Mouse (Mus musculus): ENCODE results near the gene Daam1.

The Daam1 gene

GRCm38 (mm10) chr12:71863846-71864543 lies 33.1 kb downstream of the Daam1 start:
- no peak for DNase-seq (ENCODE audit: low read depth, low spot score)

DNA sequence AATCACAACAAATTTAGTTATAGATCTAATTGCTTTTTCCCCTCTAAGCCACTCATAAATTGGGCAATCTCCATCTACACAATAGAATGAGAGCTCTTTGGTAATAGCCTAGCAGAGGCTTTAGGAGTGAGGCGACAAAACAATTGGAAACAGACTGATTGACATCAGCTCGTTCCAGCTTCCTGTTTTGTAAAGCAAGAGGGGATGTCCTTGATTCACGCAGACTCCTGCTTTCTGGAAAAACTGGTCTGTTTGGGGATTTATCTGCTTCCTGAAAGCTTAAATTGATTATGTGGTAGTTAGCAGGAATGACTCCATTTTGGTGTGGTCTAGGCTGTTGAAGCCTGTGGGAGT lies 33.6 kb downstream of the Daam1 start:
- no peak for DNase-seq (ENCODE audit: low read depth, low spot score)

GRCm38 (mm10) chr12:71865937-71866336 lies 35.1 kb downstream of the Daam1 start:
- no peak for DNase-seq (ENCODE audit: low read depth, low spot score)

- DNase-seq (ENCODE audit: low read depth, low spot score), result peak; percentile 19
These were observed 36.7 kb downstream of the Daam1 start for GRCm38 (mm10) chr12:71867345-71868240.

DNA sequence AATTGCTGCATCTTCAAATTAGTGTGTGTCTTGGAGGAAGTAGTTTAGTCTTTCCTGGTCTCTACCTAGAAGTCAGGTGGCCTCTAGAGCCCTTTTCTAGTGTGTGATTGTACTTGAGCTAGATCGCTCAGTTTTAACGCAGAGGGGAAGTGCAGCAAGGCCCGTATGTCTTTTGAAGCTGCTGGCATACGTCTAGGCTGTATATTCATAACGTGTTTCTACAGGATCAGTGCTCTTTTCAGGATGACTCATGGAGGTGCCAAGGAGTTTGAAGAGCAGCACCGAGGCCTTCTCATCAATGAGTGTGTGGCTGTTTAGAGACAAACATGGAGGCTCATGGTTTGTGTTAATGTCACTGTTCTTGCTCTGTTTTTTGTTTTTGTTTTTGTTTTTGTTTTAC lies 39.8 kb downstream of the Daam1 start:
- DNase-seq (ENCODE audit: low read depth, low spot score), result no peak

DNA sequence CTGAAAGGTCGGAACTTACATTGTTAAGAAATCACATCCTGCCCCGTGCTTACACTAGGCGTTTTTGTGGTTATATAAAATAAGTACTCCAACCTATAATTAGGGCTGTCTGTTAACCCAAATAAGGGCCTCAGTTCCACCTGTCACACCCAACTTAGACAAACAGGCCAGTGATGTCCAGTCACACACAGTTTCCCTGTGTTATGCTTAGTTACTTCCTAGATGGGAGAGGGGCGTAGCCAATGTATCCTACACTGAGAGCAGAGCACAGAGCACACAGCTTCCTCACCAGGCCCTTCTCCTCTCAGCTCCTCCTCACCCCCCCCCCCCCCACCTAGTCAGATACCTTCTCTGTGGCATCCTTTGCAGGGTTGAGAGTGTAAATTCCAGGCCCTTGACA lies 41.5 kb downstream of the Daam1 start:
- no peak for DNase-seq (ENCODE audit: low read depth, low spot score)

DNA sequence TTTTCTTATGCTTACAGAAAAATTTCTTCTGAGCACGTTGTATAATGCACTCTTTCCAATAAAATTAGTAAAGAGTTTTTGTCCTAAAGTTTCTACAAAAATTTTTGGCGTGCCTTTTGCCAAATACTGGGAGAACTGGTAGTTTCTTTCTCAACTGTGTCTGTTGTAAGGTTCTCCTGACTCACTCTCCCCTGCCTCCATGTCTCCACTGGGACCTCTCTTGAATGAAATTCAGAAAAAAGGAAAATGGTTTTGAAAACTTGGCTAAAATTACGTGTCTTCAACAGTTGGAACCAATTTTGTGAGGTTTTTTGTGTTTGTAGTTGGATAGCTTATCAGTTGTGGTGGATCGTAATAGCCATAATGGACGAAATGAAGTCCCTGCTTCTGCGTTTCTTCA lies 43.7 kb downstream of the Daam1 start:
- no peak for DNase-seq (ENCODE audit: low read depth, low spot score)

GRCm38 (mm10) chr12:71874984-71875383 lies 44.1 kb downstream of the Daam1 start:
- no peak for DNase-seq (ENCODE audit: low read depth, low spot score)

- no peak for DNase-seq (ENCODE audit: low read depth, low spot score)
These were observed 45.0 kb downstream of the Daam1 start for GRCm38 (mm10) chr12:71875761-71876489.

- DNase-seq (ENCODE audit: low read depth, low spot score), result no peak
These were observed 50.1 kb downstream of the Daam1 start for GRCm38 (mm10) chr12:71880987-71881386.

DNA sequence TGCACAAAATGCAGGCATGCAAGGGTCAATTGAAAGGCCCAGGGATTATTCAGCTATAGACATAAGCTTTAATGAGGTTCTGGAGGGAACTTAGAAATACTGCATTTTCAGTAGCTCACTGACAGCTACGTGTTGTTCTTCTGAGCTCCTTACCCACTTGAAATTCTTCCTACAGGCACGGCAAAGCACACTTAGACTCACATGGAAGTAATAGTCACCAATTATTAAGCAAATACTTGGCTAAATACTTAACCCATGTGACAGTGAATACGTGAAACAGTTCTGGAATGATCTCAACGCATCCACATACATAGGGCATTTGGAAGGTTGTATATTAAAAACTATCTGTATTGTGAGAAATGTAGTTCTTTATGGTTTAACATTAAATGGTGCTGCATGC lies 50.6 kb downstream of the Daam1 start:
- no peak for DNase-seq (ENCODE audit: low read depth, low spot score)

DNA sequence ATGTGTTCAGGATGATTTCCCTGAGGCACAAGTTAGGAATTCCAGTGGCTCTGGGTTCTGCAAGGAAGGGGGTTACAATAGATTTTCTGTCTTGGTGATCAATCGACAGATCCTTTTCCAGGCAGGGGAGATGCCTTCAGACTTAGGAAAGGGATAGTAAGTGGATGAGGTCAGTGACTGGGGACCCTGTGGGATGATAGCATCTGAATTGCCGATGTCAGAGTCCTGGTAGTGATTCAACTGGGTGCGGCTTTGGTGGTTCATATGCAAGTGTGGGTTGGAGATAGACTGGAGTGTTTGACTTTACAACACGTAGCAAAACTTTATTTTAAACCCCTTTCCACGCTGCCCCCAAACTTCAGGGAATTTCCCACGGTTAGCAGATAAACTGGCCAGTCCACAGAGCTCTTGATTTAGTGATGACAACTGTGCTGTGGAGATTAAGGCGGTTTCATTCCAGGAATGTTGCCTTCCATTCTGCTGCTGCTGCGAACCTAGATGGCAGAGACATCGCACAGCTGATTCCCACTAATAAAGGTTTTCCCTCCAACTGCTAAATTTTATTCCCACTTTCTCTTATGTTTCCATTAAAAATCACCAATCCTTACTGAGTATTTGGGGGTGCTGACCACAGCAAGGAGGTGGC lies 52.3 kb downstream of the Daam1 start:
- no peak for DNase-seq (ENCODE audit: low read depth, low spot score)

DNA sequence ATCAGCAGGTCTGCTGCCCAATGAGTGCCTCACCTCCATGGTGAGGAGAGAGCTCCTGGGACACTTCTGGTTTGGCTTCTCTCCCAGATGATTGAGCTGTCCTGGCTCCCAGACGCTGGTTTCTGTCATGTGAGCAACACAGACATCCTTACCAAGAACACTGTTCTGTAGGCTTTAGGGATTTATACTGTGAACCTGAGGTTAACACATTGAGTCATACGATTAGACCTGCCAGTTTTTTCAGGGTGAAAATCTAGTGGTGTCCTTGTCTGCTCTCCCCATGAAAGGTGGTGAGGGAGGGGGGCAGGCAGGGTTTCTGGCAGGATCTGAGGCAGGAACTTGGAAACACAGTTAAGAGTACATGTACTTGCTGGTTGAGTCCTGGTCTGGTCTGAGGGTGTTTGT lies 54.3 kb downstream of the Daam1 start:
- DNase-seq (ENCODE audit: low read depth, low spot score), result no peak

DNA sequence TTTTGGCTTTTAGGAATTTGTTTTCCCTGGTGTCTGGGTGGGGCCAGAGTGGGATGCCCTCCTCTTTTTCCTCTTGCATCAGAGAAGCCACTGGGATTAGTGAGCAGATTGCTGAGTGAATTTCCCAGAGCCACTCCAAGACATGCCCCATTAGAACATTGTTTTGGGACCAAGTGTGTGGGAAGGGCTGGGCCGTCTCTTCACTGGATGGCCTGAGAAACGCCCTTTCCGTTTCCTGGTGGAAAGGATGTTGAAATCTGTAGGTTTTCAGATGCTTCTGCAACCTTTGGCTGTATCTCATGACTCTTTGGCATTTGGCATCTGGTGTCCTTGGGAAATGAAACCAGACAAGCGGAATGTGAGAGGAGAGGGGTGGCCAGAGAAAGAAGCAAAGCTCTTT lies 54.8 kb downstream of the Daam1 start:
- no peak for DNase-seq (ENCODE audit: low read depth, low spot score)

GRCm38 (mm10) chr12:71886406-71886805 lies 55.5 kb downstream of the Daam1 start:
- no peak for DNase-seq (ENCODE audit: low read depth, low spot score)

DNA sequence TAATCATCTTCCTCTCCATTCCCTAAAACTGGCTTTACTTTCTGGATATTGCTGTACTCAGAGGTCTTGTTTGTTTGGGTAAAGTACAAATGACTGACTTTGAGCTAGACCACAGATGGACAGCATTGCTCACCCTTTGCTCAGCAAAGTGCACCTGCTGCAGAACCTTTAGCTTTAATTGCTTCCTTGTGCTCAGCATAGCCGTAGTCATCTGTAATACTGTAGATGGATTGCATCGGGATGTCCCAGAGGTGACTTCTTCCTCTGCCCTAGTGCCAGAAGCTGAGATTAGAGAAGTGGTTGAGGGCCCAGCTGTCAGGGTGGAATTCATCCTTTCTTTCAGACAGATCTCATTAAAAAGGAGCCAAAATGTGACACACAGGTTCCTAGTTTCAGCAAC lies 56.1 kb downstream of the Daam1 start:
- no peak for DNase-seq (ENCODE audit: low read depth, low spot score)

DNA sequence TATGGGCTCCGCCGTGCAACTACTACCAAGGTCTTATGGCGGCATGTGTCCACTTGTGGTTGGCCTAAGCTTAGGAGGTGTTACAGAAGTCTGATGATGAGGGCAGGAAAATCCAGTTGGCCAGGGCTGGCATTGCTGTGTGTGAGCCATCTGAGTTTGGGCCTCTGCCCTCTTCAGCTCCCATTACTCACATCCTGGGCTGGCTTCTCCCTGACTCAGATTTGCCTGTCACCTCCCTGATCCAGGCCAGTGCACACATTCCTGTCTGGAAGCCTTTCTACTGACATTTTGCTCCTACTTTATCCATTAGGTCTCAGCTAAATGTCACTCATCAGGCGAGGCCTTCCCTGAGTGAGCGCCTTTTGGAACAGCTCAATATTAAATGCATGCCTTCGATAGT lies 57.5 kb downstream of the Daam1 start:
- DNase-seq (ENCODE audit: low read depth, low spot score), result no peak

DNA sequence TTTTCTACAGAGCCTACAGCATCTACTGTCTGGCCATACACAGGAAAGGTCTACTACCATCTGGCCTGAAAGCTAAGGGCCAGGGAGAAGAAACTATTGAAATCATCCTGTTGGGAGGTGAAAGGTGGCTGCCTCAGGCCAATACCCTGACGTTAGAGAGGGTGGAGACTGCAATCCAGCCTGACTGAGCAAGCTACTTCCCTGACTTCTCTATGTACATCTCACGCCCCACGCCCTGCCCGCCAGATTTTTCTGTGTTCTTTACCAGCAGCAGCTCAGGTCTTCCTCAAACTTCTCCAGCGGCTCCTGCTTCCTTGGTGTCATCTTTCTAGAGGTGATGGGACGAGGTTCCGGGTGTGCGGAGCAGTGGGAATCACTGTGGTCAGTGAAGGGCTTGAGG lies 58.4 kb downstream of the Daam1 start:
- no peak for DNase-seq (ENCODE audit: low read depth, low spot score)

DNA sequence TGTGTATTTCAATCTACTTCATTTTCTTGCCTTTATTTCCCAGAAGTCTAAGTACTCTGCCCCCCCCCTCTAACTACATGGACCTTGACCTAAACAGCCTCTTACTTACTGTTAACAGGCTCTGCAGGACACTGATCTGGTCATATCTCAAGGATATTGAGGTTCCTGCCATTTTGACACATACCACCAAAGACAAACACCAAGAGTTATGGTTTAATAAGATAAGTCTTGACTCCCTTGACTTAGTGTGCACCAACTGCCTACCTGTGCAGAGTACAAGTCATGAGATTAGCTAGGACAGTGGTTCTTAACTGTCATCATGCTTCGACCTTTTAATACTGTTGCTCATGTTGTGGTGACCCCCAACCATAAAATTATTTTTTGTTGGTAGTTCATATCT lies 59.4 kb downstream of the Daam1 start:
- DNase-seq (ENCODE audit: low read depth, low spot score), result no peak

DNA sequence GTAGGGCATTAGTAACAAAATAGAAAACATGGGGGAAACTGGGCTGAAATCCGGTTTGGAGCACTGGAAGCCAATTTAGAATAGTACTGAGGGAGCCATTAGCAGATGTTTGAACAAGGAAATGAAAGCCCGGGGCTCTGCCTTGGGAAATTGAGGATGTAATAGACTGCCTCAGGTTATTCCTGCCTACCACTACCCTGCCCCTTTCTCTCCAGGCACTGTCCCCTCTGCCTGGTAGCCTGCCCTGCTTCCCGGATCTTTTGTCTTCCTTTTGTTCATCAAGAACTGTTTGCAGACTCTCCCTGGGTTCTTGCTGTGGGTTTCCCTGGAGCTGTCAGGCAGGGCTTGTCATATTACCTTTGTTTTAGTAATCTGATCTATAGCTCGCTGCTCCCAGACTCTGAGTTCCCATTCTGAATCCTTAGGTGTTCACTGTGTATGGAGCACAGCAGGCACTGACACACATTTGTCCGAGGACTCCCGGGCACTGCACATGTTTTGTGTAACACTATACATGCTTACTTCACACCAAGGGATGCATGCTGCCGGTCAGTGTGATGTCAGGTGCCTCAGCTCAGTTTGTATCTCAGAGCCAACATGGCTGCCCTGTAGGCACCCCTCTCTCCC lies 61.0 kb downstream of the Daam1 start:
- no peak for DNase-seq (ENCODE audit: low read depth, low spot score)

DNA sequence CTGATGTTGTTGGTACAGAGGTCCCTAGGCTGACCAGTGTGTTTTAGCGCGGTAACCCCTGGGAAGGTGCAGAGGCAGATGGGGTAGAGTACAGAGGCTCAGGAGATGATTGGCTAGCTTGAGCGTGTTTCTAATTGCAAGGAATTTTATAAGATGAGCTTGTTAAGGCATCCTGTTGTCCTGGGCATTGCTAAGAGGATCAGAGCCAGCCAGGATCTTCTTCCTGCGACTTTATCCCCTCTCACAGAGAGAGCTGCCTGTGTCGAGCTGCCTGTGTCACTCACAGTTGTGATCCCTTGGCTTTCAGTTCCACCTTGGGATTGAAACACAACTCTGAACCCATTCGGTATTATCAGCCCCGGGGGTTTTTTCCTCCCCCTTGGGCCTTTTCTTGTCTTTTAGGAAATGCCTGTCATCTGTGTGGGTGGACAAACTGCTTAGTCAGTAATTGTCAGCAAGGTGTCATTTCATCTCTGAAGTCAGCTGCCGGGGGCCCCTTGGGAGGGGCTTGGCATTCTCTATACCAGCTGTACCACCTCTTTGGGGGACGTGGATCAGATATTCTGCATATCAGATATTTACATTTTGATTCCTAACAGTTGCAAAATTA lies 62.2 kb downstream of the Daam1 start:
- no peak for DNase-seq (ENCODE audit: low read depth, low spot score)

Measured in A20 (cell line).